Mouse (Mus musculus) neural tube, embryonic 12.5 days (tissue): Measurements from ENCODE around the gene Wdpcp. TPM values are rescaled to one million over a fixed set of nuclear protein-coding genes. Genes with fewer than 3 reads are reported as not detected.

ENCODE experiments used
- ATAC-seq: fragments of 200-750 bp; cut with Nextera tagmentation; 2 replicates; pipeline ENCODE4 v1.8.0; 2017; ENCODE audit warnings: low read depth, mild to moderate bottlenecking, moderate TSS enrichment, moderate library complexity; ENCODE audit not compliant: low FRiP score
- H3K27ac ChIP-seq: fragments of 300-500 bp; sonication (generic); 2 replicates; pipeline ENCODE4 v1.5.1; 2016
- H3K27me3 ChIP-seq: fragments of 300-500 bp; sonication (generic); replicated peaks from 2 replicates; pipeline ENCODE4 v1.6.1; 2016; ENCODE audit warnings: mild to moderate bottlenecking
- H3K36me3 ChIP-seq: fragments of 300-500 bp; sonication (generic); 2 replicates; pipeline ENCODE4 v1.6.1; 2016; ENCODE audit warnings: mild to moderate bottlenecking
- H3K4me1 ChIP-seq: fragments of 300-500 bp; sonication (generic); 2 replicates; pipeline ENCODE4 v1.6.1; 2016
- H3K4me2 ChIP-seq: fragments of 300-500 bp; sonication (generic); replicated peaks from 2 replicates; pipeline ENCODE4 v1.6.1; 2016; ENCODE audit warnings: mild to moderate bottlenecking
- H3K4me3 ChIP-seq: fragments of 300-500 bp; sonication (generic); 2 replicates; pipeline ENCODE4 v1.5.1; 2016
- H3K9ac ChIP-seq: fragments of 300-500 bp; sonication (generic); 2 replicates; pipeline ENCODE4 v1.6.1; 2016; ENCODE audit warnings: mild to moderate bottlenecking
- H3K9me3 ChIP-seq: fragments of 300-500 bp; sonication (generic); 2 replicates; pipeline ENCODE4 v1.6.1; 2016; ENCODE audit warnings: mild to moderate bottlenecking
- WGBS: fragments of 180-500 bp; shearing (Covaris S2); methylation state at CpG from one replicate; pipeline ENCODE4 v1.1.7; 2016; 5-methylcytosine and 5-hydroxymethylcytosine counted together
- polyA plus RNA-seq: library from polyadenylated mRNA; unstranded; fragments of >200 nt; fragmentation: Nextera tagmentation; extraction: Ambion mirVana; gene quantifications from 2 replicates; pipeline ENCODE4 v1.2.1, GENCODE M21; 2016

The Wdpcp gene
- polyA plus RNA-seq, 1 experiment from 2014 or later = 11.4 TPM

GRCm38 (mm10) chr11:21570973-21571372 lies 1.1 kb upstream of the Wdpcp start:
- peak overlapping the region; percentile 66 for H3K9ac ChIP-seq
- peaks cover 13% of the 10 kb centered on the region for H3K4me1 ChIP-seq
- H3K36me3 ChIP-seq = peaks cover 7% of the 10 kb centered on the region
- 7% methylated on average over 10 of the region's 10 CpGs for WGBS
- H3K9me3 ChIP-seq = no peaks in the 10 kb centered on the region
- peak overlapping the region; percentile 68 for H3K4me2 ChIP-seq
- peak overlapping the region; percentile 69 for H3K4me3 ChIP-seq
- H3K27ac ChIP-seq = no peak overlapping the region
- H3K27me3 ChIP-seq = no peaks in the 10 kb centered on the region
- ATAC-seq = no peak

GRCm38 (mm10) chr11:21581472-21581871 lies 9.4 kb downstream of the Wdpcp start:
- WGBS = 75% methylated on average over 7 of the region's 7 CpGs
- Histone ChIP-seq H3K36me3 (no peaks in the 10 kb centered on the region), H3K4me3 (no peak overlapping the region), H3K4me2 (no peak overlapping the region), H3K27ac (no peak overlapping the region), H3K9ac (no peak overlapping the region), H3K27me3 (no peaks in the 10 kb centered on the region), H3K4me1 (no peaks in the 10 kb centered on the region), H3K9me3 (no peaks in the 10 kb centered on the region)
- no peak for ATAC-seq

GRCm38 (mm10) chr11:21583286-21583685 lies 11.3 kb downstream of the Wdpcp start:
- Histone ChIP-seq H3K27me3 (no peaks in the 10 kb centered on the region), H3K9me3 (no peaks in the 10 kb centered on the region), H3K27ac (no peak overlapping the region), H3K9ac (no peak overlapping the region), H3K36me3 (no peaks in the 10 kb centered on the region), H3K4me3 (no peak overlapping the region), H3K4me2 (no peak overlapping the region), H3K4me1 (no peaks in the 10 kb centered on the region)
- WGBS = 51% methylated on average over 1 of the region's 1 CpGs
- no peak for ATAC-seq

- H3K9me3 ChIP-seq = no peaks in the 10 kb centered on the region
- WGBS = 71% methylated on average over 5 of the region's 5 CpGs
- H3K4me1 ChIP-seq = no peaks in the 10 kb centered on the region
- no peaks in the 10 kb centered on the region for H3K36me3 ChIP-seq
- H3K27ac ChIP-seq = no peak overlapping the region
- H3K4me3 ChIP-seq = no peak overlapping the region
- H3K27me3 ChIP-seq = no peaks in the 10 kb centered on the region
- ATAC-seq = no peak
- H3K4me2 ChIP-seq = no peak overlapping the region
- H3K9ac ChIP-seq = no peak overlapping the region
Measured at GRCm38 (mm10) chr11:21602497-21602896, 30.5 kb downstream of the Wdpcp start.

GRCm38 (mm10) chr11:21615915-21616314 lies 43.9 kb downstream of the Wdpcp start:
- Histone ChIP-seq H3K27me3 (no peaks in the 10 kb centered on the region), H3K9me3 (no peaks in the 10 kb centered on the region), H3K36me3 (no peaks in the 10 kb centered on the region), H3K4me2 (no peak overlapping the region), H3K27ac (no peak overlapping the region), H3K9ac (no peak overlapping the region), H3K4me1 (no peaks in the 10 kb centered on the region), H3K4me3 (no peak overlapping the region)
- no peak for ATAC-seq

- ATAC-seq = 0 out of 2 replicates have a peak, but pooled peaks have one; percentile 53
- H3K9ac ChIP-seq = no peak overlapping the region
- H3K4me2 ChIP-seq = no peak overlapping the region
- WGBS = 73% methylated on average over 8 of the region's 9 CpGs
- no peaks in the 10 kb centered on the region for H3K36me3 ChIP-seq
- H3K27me3 ChIP-seq = no peaks in the 10 kb centered on the region
- H3K4me3 ChIP-seq = no peak overlapping the region
- no peaks in the 10 kb centered on the region for H3K9me3 ChIP-seq
- H3K4me1 ChIP-seq = no peaks in the 10 kb centered on the region
- no peak overlapping the region for H3K27ac ChIP-seq
Measured at GRCm38 (mm10) chr11:21634171-21634907, 62.3 kb downstream of the Wdpcp start.

- Histone ChIP-seq H3K36me3 (no peaks in the 10 kb centered on the region), H3K4me2 (no peak overlapping the region), H3K9ac (no peak overlapping the region), H3K4me3 (no peak overlapping the region), H3K9me3 (no peaks in the 10 kb centered on the region), H3K4me1 (no peaks in the 10 kb centered on the region), H3K27me3 (no peaks in the 10 kb centered on the region), H3K27ac (no peak overlapping the region)
- no peak for ATAC-seq
- WGBS = 65% methylated on average over 5 of the region's 5 CpGs
Measured at GRCm38 (mm10) chr11:21638341-21638740, 66.3 kb downstream of the Wdpcp start.

GRCm38 (mm10) chr11:21639534-21639933 lies 67.5 kb downstream of the Wdpcp start:
- H3K27ac ChIP-seq = no peak overlapping the region
- ATAC-seq = no peak
- H3K9me3 ChIP-seq = no peaks in the 10 kb centered on the region
- no peak overlapping the region for H3K9ac ChIP-seq
- no peaks in the 10 kb centered on the region for H3K4me1 ChIP-seq
- H3K27me3 ChIP-seq = no peaks in the 10 kb centered on the region
- no peak overlapping the region for H3K4me3 ChIP-seq
- 78% methylated on average over 2 of the region's 2 CpGs for WGBS
- no peak overlapping the region for H3K4me2 ChIP-seq
- H3K36me3 ChIP-seq = no peaks in the 10 kb centered on the region

GRCm38 (mm10) chr11:21644231-21644630 lies 72.2 kb downstream of the Wdpcp start:
- Histone ChIP-seq H3K36me3 (no peaks in the 10 kb centered on the region), H3K27me3 (no peaks in the 10 kb centered on the region), H3K4me1 (no peaks in the 10 kb centered on the region), H3K27ac (no peak overlapping the region), H3K9me3 (no peaks in the 10 kb centered on the region), H3K9ac (no peak overlapping the region), H3K4me3 (no peak overlapping the region), H3K4me2 (no peak overlapping the region)
- no peak for ATAC-seq
- WGBS = 72% methylated on average over 4 of the region's 4 CpGs

- Histone ChIP-seq H3K27me3 (no peaks in the 10 kb centered on the region), H3K27ac (no peak overlapping the region), H3K4me3 (no peak overlapping the region), H3K9ac (no peak overlapping the region), H3K36me3 (no peaks in the 10 kb centered on the region), H3K4me1 (no peaks in the 10 kb centered on the region), H3K9me3 (no peaks in the 10 kb centered on the region), H3K4me2 (no peak overlapping the region)
- 89% methylated on average over 3 of the region's 3 CpGs for WGBS
- no peak for ATAC-seq
Measured at GRCm38 (mm10) chr11:21646136-21646535, 74.1 kb downstream of the Wdpcp start.

GRCm38 (mm10) chr11:21658985-21659384 lies 87.0 kb downstream of the Wdpcp start:
- Histone ChIP-seq H3K9ac (no peak overlapping the region), H3K4me1 (no peaks in the 10 kb centered on the region), H3K27me3 (no peaks in the 10 kb centered on the region), H3K27ac (no peak overlapping the region), H3K9me3 (no peaks in the 10 kb centered on the region), H3K4me3 (no peak overlapping the region), H3K36me3 (no peaks in the 10 kb centered on the region), H3K4me2 (no peak overlapping the region)
- no peak for ATAC-seq
- 74% methylated on average over 3 of the region's 3 CpGs for WGBS

GRCm38 (mm10) chr11:21677034-21677433 lies 105.0 kb downstream of the Wdpcp start:
- Histone ChIP-seq H3K4me1 (no peaks in the 10 kb centered on the region), H3K4me3 (no peak overlapping the region), H3K9me3 (no peaks in the 10 kb centered on the region), H3K36me3 (no peaks in the 10 kb centered on the region), H3K4me2 (no peak overlapping the region), H3K27ac (no peak overlapping the region), H3K9ac (no peak overlapping the region), H3K27me3 (no peaks in the 10 kb centered on the region)
- WGBS = 70% methylated on average over 2 of the region's 2 CpGs
- ATAC-seq = no peak

GRCm38 (mm10) chr11:21688441-21688840 lies 116.4 kb downstream of the Wdpcp start:
- Histone ChIP-seq H3K27ac (no peak overlapping the region), H3K9ac (no peak overlapping the region), H3K4me1 (no peaks in the 10 kb centered on the region), H3K9me3 (no peaks in the 10 kb centered on the region), H3K4me2 (no peak overlapping the region), H3K4me3 (no peak overlapping the region), H3K36me3 (no peaks in the 10 kb centered on the region), H3K27me3 (no peaks in the 10 kb centered on the region)
- no peak for ATAC-seq
- 91% methylated on average over 6 of the region's 6 CpGs for WGBS
